Mouse (Mus musculus): Measurements from ENCODE around the gene Cd180. TPM values are rescaled to one million over a fixed set of nuclear protein-coding genes. Genes with fewer than 3 reads are reported as not detected.
A peak's percentile ranks its signal among the peaks of the same experiment; 100 is the strongest.

Cd180 gene
- polyA plus RNA-seq, 1 experiment from 2014 or later, result 0.58 TPM

DNA sequence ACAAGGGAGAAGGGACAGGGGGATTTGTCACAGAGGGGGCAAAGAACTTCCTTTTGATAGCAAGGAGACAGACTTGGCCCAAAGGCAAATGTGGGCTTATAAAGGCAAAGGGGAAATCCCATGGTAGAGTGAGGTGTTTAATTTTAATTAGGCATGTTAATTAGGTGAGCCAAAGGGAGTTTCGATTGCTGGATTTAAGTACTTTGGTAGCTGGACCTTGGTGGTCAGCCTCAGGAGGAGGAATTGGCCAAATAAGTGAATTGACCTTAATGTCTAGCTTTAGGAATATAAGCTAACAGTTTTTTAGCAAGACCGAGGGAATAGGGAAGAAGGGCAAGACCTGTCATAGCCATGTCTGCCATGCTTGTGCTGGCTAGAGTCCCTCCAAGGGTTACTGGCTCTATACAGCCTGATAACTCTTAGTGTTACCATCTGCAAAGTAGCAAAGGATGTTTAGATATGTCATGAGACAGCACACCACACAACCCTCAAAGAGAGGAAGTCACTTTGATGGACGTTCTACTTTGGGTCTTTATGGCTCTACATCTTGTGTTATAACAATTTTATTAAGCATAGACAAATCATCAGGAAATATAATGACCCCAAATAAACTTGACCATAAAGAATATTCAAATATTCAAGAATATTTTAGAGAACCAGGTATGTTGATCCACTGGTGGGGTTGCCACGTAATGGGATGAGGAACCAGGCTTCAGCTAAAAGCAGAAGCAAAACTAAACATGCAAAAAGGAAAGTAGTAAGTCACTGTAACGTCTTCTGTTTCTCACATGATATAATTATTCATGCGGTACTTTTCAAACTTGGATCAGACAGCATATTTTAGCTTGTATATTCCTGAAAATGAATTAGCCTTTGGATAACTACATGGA is 3.9 kb upstream of the Cd180 start:
- no peaks in the 10 kb centered on the region for H3K9me3 ChIP-seq
- H3K27ac ChIP-seq, result no peak overlapping the region
- no peak overlapping the region for H3K4me3 ChIP-seq
- DNase-seq (ENCODE audit: low spot score), result no peak
- H3K36me3 ChIP-seq, result no peaks in the 10 kb centered on the region
- 79% methylated on average over 6 of the region's 6 CpGs for WGBS
- H3K4me1 ChIP-seq, result peaks cover 14% of the 10 kb centered on the region; the same call in 1 of the 2 replicates
- no peaks in the 10 kb centered on the region for H3K27me3 ChIP-seq (ENCODE audit: insufficient read depth, poor library complexity, severe bottlenecking)

- no peaks in the 10 kb centered on the region for H3K27me3 ChIP-seq (ENCODE audit: insufficient read depth, poor library complexity, severe bottlenecking)
- no peak overlapping the region for H3K27ac ChIP-seq
- H3K4me1 ChIP-seq, result peaks cover 17% of the 10 kb centered on the region; the same call in 1 of the 2 replicates
- no peaks in the 10 kb centered on the region for H3K9me3 ChIP-seq
- H3K36me3 ChIP-seq, result no peaks in the 10 kb centered on the region
- no peak overlapping the region for H3K4me3 ChIP-seq
- WGBS, result 83% methylated on average over 5 of the region's 5 CpGs
- DNase-seq (ENCODE audit: low spot score), result no peak
Observed at GRCm38 (mm10) chr13:102690184-102690583, 3.2 kb upstream of the Cd180 start.

GRCm38 (mm10) chr13:102691408-102692150 is 1.8 kb upstream of the Cd180 start:
- Histone ChIP-seq H3K27ac (no peak overlapping the region), H3K4me3 (no peak overlapping the region), H3K36me3 (no peaks in the 10 kb centered on the region), H3K9me3 (no peaks in the 10 kb centered on the region), H3K4me1 (peaks cover 17% of the 10 kb centered on the region; the same call in 1 of the 2 replicates), H3K27me3 (ENCODE audit: insufficient read depth, poor library complexity, severe bottlenecking) (no peaks in the 10 kb centered on the region)
- 74% methylated on average over 11 of the region's 11 CpGs for WGBS
- DNase-seq (ENCODE audit: low spot score), result no peak

DNA sequence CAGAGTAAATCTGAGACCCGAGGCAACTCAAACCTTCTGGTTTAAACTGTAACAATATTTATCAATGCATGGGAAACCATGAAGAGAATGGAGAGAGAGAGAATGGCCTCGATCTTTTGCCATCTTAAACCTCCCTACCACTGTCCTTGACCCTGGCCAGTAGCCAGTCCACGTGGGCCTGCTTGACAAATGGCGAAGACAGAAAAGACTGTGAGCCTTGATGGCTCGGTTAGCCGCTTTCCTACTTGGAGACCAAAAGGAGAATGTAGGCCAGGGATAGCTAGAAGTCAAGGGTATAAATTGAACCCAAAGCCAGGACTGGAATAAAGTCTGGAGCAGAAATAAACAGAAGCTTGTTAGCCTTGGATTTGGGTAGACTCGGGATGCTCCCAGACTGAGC is 796 bp downstream of the Cd180 start:
- Histone ChIP-seq H3K27me3 (ENCODE audit: insufficient read depth, poor library complexity, severe bottlenecking) (no peaks in the 10 kb centered on the region), H3K4me1 (peaks cover 26% of the 10 kb centered on the region), H3K36me3 (no peaks in the 10 kb centered on the region), H3K4me3 (no peak overlapping the region), H3K9me3 (no peaks in the 10 kb centered on the region), H3K27ac (no peak overlapping the region)
- 90% methylated on average over 7 of the region's 7 CpGs for WGBS
- DNase-seq (ENCODE audit: low spot score), result no peak

DNA sequence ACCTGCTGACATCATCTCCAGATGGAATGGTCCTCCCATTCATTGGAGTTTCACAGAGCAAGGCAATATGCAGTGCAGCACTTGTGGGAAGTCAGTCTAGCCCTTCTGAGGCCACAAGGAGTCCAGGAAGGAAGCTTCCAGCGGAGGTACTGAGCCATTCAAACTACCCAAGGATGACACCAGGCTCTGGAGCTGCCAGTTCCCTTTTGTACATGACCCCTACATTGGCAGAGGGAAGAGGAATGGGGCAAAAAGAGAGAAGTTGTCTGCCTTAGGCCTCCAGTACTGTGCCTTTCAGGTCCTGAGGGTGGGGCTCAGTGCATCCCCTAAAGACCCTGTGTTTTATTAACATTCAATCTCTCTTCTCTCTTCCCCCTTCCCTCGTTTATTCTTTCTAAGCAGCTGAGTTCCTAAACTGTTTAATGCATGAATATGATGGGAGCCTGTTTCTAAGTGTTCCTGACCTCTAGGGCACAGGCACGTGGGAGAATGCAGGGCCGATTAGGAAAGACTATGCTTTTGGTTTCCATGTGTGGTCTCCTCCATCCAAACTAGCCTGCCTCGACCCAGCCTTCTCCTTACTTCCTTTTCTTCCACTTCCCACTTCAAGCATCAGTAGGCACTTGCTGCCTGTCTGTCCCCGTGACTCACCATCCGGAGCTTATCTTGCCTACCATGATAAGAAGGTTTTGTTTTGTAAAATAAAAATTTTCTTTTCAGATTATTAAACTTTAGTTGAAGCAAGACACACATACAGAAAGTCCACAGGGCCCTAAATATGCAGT is 2.0 kb downstream of the Cd180 start:
- 63% methylated on average over 7 of the region's 7 CpGs for WGBS
- H3K4me3 ChIP-seq, result no peak overlapping the region
- H3K4me1 ChIP-seq, result peaks cover 26% of the 10 kb centered on the region
- DNase-seq (ENCODE audit: low spot score), result no peak
- H3K9me3 ChIP-seq, result no peaks in the 10 kb centered on the region
- H3K27ac ChIP-seq, result no peak overlapping the region
- no peaks in the 10 kb centered on the region for H3K36me3 ChIP-seq
- H3K27me3 ChIP-seq (ENCODE audit: insufficient read depth, poor library complexity, severe bottlenecking), result no peaks in the 10 kb centered on the region

GRCm38 (mm10) chr13:102698335-102698734 is 5.0 kb downstream of the Cd180 start:
- 36% methylated on average over 10 of the region's 10 CpGs for WGBS
- Histone ChIP-seq H3K27ac (peak overlapping the region; percentile 69; the same call in 1 of the 2 replicates), H3K36me3 (no peaks in the 10 kb centered on the region), H3K27me3 (ENCODE audit: insufficient read depth, poor library complexity, severe bottlenecking) (no peaks in the 10 kb centered on the region), H3K9me3 (no peaks in the 10 kb centered on the region), H3K4me1 (peaks cover 11% of the 10 kb centered on the region), H3K4me3 (peak overlapping the region; percentile 19; the same call in 1 of the 2 replicates)
- DNase-seq (ENCODE audit: low spot score), result no peak

- 47% methylated on average over 14 of the region's 14 CpGs for WGBS
- H3K4me1 ChIP-seq, result peaks cover 11% of the 10 kb centered on the region
- H3K36me3 ChIP-seq, result no peaks in the 10 kb centered on the region
- no peaks in the 10 kb centered on the region for H3K9me3 ChIP-seq
- peak overlapping the region; percentile 69; the same call in 1 of the 2 replicates for H3K27ac ChIP-seq
- H3K4me3 ChIP-seq, result peak overlapping the region; percentile 19; the same call in 1 of the 2 replicates
- no peaks in the 10 kb centered on the region for H3K27me3 ChIP-seq (ENCODE audit: insufficient read depth, poor library complexity, severe bottlenecking)
- no peak for DNase-seq (ENCODE audit: low spot score)
Observed at GRCm38 (mm10) chr13:102698751-102699323, 5.5 kb downstream of the Cd180 start.

DNA sequence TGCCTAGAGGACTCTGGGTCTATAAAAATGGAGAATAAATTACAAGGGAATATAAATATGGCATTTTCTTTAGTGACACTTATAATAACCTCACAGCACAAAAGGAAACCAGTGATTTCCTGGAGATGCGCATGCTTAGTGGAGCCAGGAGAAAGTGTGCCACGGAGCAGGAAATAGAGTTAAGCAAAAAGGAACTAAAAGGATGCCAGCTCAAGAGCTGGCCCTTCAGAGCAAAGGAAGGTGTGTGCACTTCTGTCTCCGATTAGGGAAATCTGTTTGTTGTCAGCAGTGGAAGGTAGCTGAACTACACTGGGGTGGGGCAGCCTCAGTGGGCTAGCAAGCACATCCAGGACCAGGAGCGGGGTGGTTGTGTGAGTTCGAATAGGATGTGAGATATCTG is 6.8 kb downstream of the Cd180 start:
- Histone ChIP-seq H3K9me3 (no peaks in the 10 kb centered on the region), H3K27ac (no peak overlapping the region), H3K4me3 (no peak overlapping the region), H3K4me1 (peaks cover 9% of the 10 kb centered on the region), H3K27me3 (ENCODE audit: insufficient read depth, poor library complexity, severe bottlenecking) (no peaks in the 10 kb centered on the region), H3K36me3 (no peaks in the 10 kb centered on the region)
- DNase-seq (ENCODE audit: low spot score), result no peak
- whole genome bisulfite sequencing, result 78% methylated on average over 5 of the region's 5 CpGs

GRCm38 (mm10) chr13:102700744-102701143 is 7.4 kb downstream of the Cd180 start:
- Histone ChIP-seq H3K36me3 (no peaks in the 10 kb centered on the region), H3K27me3 (ENCODE audit: insufficient read depth, poor library complexity, severe bottlenecking) (no peaks in the 10 kb centered on the region), H3K9me3 (no peaks in the 10 kb centered on the region), H3K4me1 (peaks cover 9% of the 10 kb centered on the region), H3K27ac (no peak overlapping the region), H3K4me3 (no peak overlapping the region)
- DNase-seq (ENCODE audit: low spot score), result no peak
- WGBS, result 84% methylated on average over 3 of the region's 3 CpGs

DNA sequence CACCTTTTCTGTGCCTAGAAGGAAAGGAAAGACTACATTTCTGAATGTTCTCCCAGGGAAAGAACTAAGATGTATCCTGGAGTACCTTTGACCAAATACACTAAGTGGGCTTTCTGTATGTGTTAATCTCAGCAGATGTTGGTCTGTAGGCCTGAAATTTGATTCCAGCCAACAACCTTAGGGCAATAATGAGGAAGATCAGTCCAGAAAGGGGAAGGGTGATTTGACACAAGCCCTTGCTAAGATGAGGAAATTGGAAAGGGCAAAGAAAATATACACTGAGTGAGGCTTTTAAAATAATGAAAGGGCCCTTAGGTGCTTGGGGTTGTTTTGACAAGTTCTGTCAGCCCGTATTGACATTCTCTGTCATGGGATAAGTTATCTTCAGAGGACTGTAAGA is 23.6 kb downstream of the Cd180 start:
- WGBS, result 71% methylated on average over 1 of the region's 1 CpGs
- no peak for DNase-seq (ENCODE audit: low spot score)

DNA sequence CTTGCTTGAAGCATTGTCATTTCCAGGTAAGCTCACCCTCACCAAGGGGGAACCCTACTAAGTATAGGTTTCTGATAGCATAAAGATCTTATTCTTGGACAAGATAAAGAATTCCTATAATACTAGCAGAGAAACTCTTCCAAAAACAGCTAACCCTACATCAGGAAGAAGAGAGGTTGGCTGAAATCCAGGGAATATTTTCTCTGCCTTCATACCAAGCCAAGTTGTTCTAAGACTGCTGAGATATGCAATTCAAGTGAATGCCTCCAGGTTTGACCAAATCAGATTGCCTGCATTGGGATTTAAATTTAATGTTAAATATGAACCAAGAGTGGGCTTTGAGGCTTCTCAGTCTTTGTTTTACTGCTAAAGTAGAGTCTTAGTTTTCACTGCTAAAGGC is 32.1 kb downstream of the Cd180 start:
- Histone ChIP-seq H3K9me3 (no peaks in the 10 kb centered on the region), H3K27me3 (ENCODE audit: insufficient read depth, poor library complexity, severe bottlenecking) (no peaks in the 10 kb centered on the region), H3K27ac (no peak overlapping the region), H3K36me3 (no peaks in the 10 kb centered on the region), H3K4me1 (no peaks in the 10 kb centered on the region), H3K4me3 (no peak overlapping the region)
- DNase-seq (ENCODE audit: low spot score), result no peak

More for the DNA sequence above, 23.6 kb downstream of the Cd180 start:
- Histone ChIP-seq H3K27me3 (ENCODE audit: insufficient read depth, poor library complexity, severe bottlenecking) (no peaks in the 10 kb centered on the region), H3K4me1 (no peaks in the 10 kb centered on the region), H3K27ac (no peak overlapping the region), H3K36me3 (no peaks in the 10 kb centered on the region), H3K4me3 (no peak overlapping the region), H3K9me3 (no peaks in the 10 kb centered on the region)

DNA sequence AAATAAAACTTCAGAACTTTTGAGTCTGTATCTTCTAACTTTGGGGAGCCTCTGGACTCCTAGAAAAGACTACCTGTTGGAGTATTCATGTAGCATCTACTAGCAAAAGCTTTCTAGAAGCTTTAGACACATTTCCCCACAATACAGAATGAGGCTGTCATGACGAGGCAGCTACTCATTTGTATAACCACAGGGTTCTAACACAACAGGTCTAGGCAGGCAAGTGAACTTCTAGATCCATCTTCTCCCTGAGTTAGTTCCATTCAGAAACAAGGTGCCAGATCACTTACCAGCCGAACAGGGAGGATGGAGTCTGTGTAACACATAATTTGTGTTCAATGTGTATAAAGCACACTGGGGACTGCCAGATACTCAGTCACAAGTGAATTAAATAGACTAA is 32.5 kb downstream of the Cd180 start:
- no peaks in the 10 kb centered on the region for H3K9me3 ChIP-seq
- no peaks in the 10 kb centered on the region for H3K27me3 ChIP-seq (ENCODE audit: insufficient read depth, poor library complexity, severe bottlenecking)
- no peaks in the 10 kb centered on the region for H3K36me3 ChIP-seq
- 71% methylated on average over 2 of the region's 2 CpGs for WGBS
- no peak for DNase-seq (ENCODE audit: low spot score)
- H3K4me3 ChIP-seq, result no peak overlapping the region
- H3K27ac ChIP-seq, result no peak overlapping the region
- H3K4me1 ChIP-seq, result no peaks in the 10 kb centered on the region
